Mouse (Mus musculus): Measurements from ENCODE around the gene Fam171a1.

Fam171a1 gene

GRCm38 (mm10) chr2:3273349-3273748 is 159.3 kb downstream of the Fam171a1 start:
- DNase-seq (ENCODE audit: low spot score), result no peak

- no peak for DNase-seq (ENCODE audit: low spot score)
Measured at GRCm38 (mm10) chr2:3276106-3276505, 162.1 kb downstream of the Fam171a1 start.
